Mouse (Mus musculus) forebrain, embryonic 16.5 days (tissue): Measurements from ENCODE around the gene Fam166a. TPM values are rescaled to one million over a fixed set of nuclear protein-coding genes. Genes with fewer than 3 reads are reported as not detected.

Experiments
- ATAC-seq: fragments of 200-750 bp; cut with Nextera tagmentation; 2 replicates; pipeline ENCODE4 v1.8.0; 2017; ENCODE audit warnings: mild to moderate bottlenecking, moderate library complexity
- H3K27ac ChIP-seq: fragments of 300-500 bp; sonication (generic); 2 replicates; pipeline ENCODE4 v1.5.1; 2014; ENCODE audit warnings: low read length, control low read depth
- H3K27me3 ChIP-seq: fragments of 300-500 bp; sonication (generic); replicated peaks from 2 replicates; pipeline ENCODE4 v1.6.1; 2014; ENCODE audit warnings: low read length; ENCODE audit not compliant: control insufficient read depth, insufficient read depth
- H3K36me3 ChIP-seq: fragments of 300-500 bp; sonication (generic); 2 replicates; pipeline ENCODE4 v1.6.1; 2014; ENCODE audit not compliant: control insufficient read depth, insufficient read depth
- H3K4me1 ChIP-seq: fragments of 300-500 bp; sonication (generic); replicated peaks from 2 replicates; pipeline ENCODE4 v1.6.1; 2014; ENCODE audit warnings: low read length; ENCODE audit not compliant: control insufficient read depth, insufficient read depth
- H3K4me2 ChIP-seq: fragments of 300-500 bp; sonication (generic); 2 replicates; pipeline ENCODE4 v1.6.1; 2014; ENCODE audit warnings: mild to moderate bottlenecking, low read length, control low read depth
- H3K4me3 ChIP-seq: fragments of 300-500 bp; sonication (generic); replicated peaks from 2 replicates; pipeline ENCODE4 v1.5.1; 2014; ENCODE audit warnings: mild to moderate bottlenecking, low read length, control low read depth
- H3K9ac ChIP-seq: fragments of 300-500 bp; sonication (generic); replicated peaks from 2 replicates; pipeline ENCODE4 v1.6.1; 2014; ENCODE audit warnings: low read depth, low read length, control low read depth
- H3K9me3 ChIP-seq: fragments of 300-500 bp; sonication (generic); 2 replicates; pipeline ENCODE4 v1.6.1; 2016; ENCODE audit warnings: low read length; ENCODE audit not compliant: control insufficient read depth
- WGBS: fragments of 180-500 bp; shearing (Covaris S2); extraction: QIAGEN DNeasy Blood & Tissue Kit; methylation state at CpG from one replicate; pipeline ENCODE4 v1.1.7; 2014; 5-methylcytosine and 5-hydroxymethylcytosine counted together
- polyA plus RNA-seq: library from polyadenylated mRNA; unstranded; fragments of >200 nt; fragmentation: Nextera tagmentation; extraction: Ambion mirVana; gene quantifications from 2 replicates; pipeline ENCODE4 v1.2.1, GENCODE M21; 2015

Fam166a gene
- polyA plus RNA-seq, 1 experiment from 2014 or later, result not detected

DNA sequence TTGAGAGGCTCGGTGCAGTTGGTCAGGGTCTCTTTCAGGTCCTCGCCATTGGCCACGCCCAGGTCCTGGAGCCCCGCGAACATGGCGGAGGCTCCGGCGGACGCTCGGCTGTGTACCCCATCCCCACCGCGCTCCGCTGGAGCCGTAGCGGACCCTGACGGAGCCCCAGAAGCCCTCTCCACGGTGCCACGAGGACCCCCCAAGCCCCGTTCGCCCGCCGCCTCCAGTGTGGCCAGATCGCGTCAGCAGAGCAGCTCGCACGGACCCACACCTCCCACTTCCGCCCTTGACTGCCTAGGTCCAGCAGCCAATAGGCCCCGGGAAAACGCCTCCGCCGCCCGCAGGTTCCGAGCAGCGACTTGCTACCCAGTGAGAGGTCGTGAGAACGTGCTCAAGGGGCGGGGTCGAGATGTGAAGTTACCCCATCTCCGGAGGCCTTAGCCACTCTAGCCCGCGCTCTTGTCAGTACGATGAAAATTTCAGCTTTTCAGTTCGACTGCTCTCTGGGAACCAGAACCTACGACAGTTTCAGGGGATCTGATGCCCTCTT is 7.3 kb upstream of the Fam166a start, which contains the start of gene Nelfb:
Gene Nelfb (minus strand): TSS at position 369 of the 550 bp plus-strand sequence.
- Histone ChIP-seq H3K4me1 (peaks cover 15% of the 10 kb centered on the region), H3K27ac (peak within 1 kb of the TSS; percentile 82), H3K4me2 (peak within 1 kb of the TSS; percentile 76), H3K9ac (peak within 1 kb of the TSS; percentile 95), H3K9me3 (no peaks in the 10 kb centered on the region), H3K36me3 (no peaks in the 10 kb centered on the region), H3K27me3 (0 out of 2 replicates have a peak, but pooled peaks cover 4% of the 10 kb centered on the region), H3K4me3 (peak within 1 kb of the TSS; percentile 88)
- ATAC-seq, result peak; percentile 93
- under 1% methylated on average over 44 of the region's 44 CpGs for WGBS

DNA sequence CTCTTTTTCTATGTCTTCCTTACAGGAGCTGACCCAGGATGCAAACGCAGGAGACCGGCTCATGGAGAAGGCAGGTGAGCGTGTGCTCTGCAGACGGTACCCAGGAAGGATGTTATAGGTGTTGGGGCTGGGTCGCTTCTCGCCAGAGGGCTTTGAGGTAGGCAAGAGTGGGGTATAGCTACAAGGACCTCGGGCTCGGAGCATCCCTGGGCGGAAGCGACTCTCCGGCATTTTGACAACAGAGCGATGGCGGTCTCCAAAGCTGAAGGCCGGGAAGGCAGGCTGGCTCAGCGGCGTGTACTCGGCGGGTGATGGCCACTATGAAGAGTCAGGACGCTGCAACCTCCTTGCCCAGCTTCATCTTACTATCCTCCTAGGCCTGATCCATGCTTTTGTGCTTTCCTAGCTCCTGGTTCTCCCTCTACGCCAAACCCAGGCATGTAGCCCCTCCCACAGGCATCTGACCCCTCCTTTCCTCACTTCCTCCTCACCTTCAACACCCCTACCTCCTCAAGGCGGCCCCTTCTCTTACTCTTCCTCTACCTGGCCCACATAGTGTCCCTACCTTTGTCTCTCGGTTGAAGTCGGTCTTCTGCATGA is 5.2 kb upstream of the Fam166a start:
- Histone ChIP-seq H3K27me3 (0 out of 2 replicates have a peak, but pooled peaks cover 4% of the 10 kb centered on the region), H3K9ac (no peak overlapping the region), H3K36me3 (no peaks in the 10 kb centered on the region), H3K4me2 (no peak overlapping the region), H3K4me1 (peaks cover 15% of the 10 kb centered on the region), H3K27ac (no peak overlapping the region), H3K4me3 (no peak overlapping the region), H3K9me3 (no peaks in the 10 kb centered on the region)
- no peak for ATAC-seq
- WGBS, result 65% methylated on average over 23 of the region's 23 CpGs

DNA sequence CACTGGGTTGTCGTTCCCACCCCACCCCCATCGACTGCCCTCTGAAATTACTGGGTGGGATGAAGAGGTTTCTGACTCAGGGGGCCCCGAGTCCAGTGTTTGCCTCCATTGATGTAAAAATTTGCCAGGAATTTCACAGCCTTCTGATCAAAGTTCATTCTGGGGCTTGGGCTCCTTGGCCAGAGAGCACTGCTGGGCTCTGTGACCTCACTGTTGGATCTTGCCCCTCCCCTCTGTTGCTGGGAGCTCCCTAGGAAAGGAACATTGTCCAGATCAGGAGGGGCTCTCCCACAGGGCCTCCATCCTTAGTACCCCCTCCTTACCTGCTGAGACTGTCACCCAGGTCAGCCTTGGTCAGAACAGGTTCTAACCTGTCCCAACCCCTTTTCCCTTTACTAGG is 4.1 kb upstream of the Fam166a start, which contains the start of gene Stpg3:
Gene Stpg3 (minus strand): TSS at position 194 of the 400 bp plus-strand sequence.
- no peaks in the 10 kb centered on the region for H3K9me3 ChIP-seq
- 0 out of 2 replicates have a peak, but pooled peaks cover 4% of the 10 kb centered on the region for H3K27me3 ChIP-seq
- H3K27ac ChIP-seq, result no peak within 1 kb of the TSS
- 70% methylated on average over 3 of the region's 3 CpGs for WGBS
- no peak within 1 kb of the TSS for H3K4me2 ChIP-seq
- H3K4me1 ChIP-seq, result peaks cover 11% of the 10 kb centered on the region
- ATAC-seq, result no peak
- H3K36me3 ChIP-seq, result no peaks in the 10 kb centered on the region
- no peak within 1 kb of the TSS for H3K4me3 ChIP-seq
- H3K9ac ChIP-seq, result no peak within 1 kb of the TSS

DNA sequence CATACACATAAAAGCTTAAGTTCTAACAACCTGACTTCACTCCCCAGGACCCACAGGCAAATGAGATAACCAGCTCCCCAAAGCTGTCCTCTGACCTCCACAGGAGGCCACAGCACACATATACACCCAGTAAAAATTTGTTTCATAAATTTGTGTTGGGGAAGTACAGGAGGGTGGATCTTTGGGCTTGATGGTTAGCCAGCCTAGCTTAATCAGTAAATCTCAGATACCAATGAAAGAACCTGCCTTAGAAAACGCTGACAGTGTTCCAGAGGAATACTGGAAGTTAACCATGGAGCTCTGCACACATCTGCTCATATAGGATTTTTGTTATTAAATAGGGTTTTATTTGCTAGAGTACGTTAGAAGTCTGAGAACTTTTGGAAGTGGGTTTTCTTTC is 879 bp upstream of the Fam166a start:
- Histone ChIP-seq H3K4me1 (no peaks in the 10 kb centered on the region), H3K9me3 (no peaks in the 10 kb centered on the region), H3K9ac (no peak overlapping the region), H3K27ac (no peak overlapping the region), H3K4me2 (no peak overlapping the region), H3K4me3 (no peak overlapping the region), H3K27me3 (0 out of 2 replicates have a peak, but pooled peaks cover 4% of the 10 kb centered on the region), H3K36me3 (no peaks in the 10 kb centered on the region)
- WGBS, result 70% methylated on average over 2 of the region's 2 CpGs
- no peak for ATAC-seq

DNA sequence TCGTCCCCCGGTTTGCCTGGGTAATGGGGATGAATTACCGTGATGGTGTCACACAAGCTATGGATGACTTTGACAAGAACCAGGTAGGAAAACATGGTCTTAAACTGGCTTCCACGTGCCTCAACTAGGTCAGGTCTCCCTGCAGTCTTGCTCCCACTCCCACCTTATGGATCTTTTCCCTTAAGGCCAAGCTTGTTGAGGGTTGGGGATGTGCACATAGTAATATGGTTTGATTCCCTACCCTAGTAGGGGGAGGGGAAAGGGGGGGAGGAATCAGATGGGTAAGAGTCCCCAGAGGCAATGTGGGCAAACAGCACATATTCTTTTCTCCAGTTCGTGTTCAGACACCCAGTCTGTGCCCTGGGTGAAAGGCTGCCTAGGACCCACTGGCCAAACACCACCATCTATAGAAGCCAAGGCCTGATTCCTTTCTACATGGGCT is 2.8 kb downstream of the Fam166a start:
- Histone ChIP-seq H3K36me3 (no peaks in the 10 kb centered on the region), H3K27ac (no peak overlapping the region), H3K4me2 (no peak overlapping the region), H3K27me3 (no peaks in the 10 kb centered on the region), H3K9me3 (no peaks in the 10 kb centered on the region), H3K9ac (no peak overlapping the region), H3K4me3 (no peak overlapping the region), H3K4me1 (peaks cover 14% of the 10 kb centered on the region)
- no peak for ATAC-seq
- 74% methylated on average over 5 of the region's 5 CpGs for WGBS

DNA sequence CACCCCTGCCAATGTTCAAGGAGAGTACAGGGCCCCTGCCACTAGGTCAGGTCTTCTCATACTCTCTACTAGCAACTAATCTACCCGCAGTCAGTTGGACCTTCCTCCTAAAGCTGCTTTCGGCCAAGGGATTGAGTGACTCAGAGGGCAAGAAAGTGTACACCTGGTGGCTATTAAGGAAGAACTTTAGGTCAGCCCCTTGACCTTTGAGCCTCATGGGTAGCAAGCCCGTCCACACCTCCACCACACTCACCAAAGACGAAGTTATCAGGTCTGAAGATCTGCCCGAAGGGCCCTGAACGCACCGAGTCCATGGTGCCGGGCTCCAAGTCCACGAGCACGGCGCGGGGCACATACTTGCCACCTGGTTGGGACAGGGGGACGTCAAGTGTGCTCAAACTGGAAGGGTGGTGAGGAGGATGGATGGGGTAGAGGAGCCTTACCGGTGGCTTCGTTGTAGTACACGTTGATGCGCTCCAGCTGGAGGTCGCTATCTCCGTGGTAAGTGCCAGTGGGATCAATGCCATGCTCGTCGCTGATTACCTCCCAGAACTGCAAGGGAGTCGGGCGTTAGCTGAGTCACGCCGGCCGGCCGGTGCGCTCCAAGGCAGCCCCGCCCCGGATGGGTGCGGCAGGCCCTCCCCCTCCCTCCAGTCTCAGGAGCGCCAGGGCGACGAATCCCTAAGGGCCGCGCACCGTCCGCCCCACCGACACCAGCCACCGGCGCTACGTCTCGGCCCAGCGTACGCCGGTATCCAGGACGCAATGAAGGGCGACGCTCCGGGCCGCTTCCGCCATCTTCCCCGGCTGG is 5.3 kb downstream of the Fam166a start:
- WGBS, result 3% methylated on average over 47 of the region's 53 CpGs
- H3K27ac ChIP-seq, result peak overlapping the region; percentile 90
- H3K27me3 ChIP-seq, result no peaks in the 10 kb centered on the region
- ATAC-seq, result peak; percentile 17
- H3K4me1 ChIP-seq, result peaks cover 16% of the 10 kb centered on the region
- no peaks in the 10 kb centered on the region for H3K36me3 ChIP-seq
- H3K4me3 ChIP-seq, result peak overlapping the region; percentile 93
- peak overlapping the region; percentile 81 for H3K9ac ChIP-seq
- no peaks in the 10 kb centered on the region for H3K9me3 ChIP-seq
- peak overlapping the region; percentile 64 for H3K4me2 ChIP-seq

DNA sequence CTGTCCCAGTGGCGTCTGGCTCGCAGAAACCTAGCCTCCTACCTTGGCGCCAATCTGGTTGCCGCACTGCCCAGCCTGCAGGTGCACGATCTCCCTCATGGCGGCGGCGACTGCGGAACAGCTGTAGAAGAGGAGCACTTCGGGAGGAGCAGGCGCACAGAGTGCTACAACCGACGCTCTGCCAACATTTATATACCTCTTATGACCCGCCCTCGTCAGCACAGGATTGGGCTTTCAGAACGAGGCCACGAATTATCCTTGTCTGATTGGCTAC is 5.9 kb downstream of the Fam166a start, which contains the start of gene Tubb4b:
Gene Tubb4b (minus strand): TSS at position 211 of the 274 bp plus-strand sequence.
- ATAC-seq, result no peak
- Histone ChIP-seq H3K4me2 (peak within 1 kb of the TSS; percentile 64), H3K27me3 (no peaks in the 10 kb centered on the region), H3K4me3 (peak within 1 kb of the TSS; percentile 93), H3K9me3 (no peaks in the 10 kb centered on the region), H3K36me3 (no peaks in the 10 kb centered on the region), H3K4me1 (peaks cover 17% of the 10 kb centered on the region), H3K9ac (peak within 1 kb of the TSS; percentile 81), H3K27ac (peak within 1 kb of the TSS; percentile 98)
- 0% methylated on average over 17 of the region's 17 CpGs for WGBS

DNA sequence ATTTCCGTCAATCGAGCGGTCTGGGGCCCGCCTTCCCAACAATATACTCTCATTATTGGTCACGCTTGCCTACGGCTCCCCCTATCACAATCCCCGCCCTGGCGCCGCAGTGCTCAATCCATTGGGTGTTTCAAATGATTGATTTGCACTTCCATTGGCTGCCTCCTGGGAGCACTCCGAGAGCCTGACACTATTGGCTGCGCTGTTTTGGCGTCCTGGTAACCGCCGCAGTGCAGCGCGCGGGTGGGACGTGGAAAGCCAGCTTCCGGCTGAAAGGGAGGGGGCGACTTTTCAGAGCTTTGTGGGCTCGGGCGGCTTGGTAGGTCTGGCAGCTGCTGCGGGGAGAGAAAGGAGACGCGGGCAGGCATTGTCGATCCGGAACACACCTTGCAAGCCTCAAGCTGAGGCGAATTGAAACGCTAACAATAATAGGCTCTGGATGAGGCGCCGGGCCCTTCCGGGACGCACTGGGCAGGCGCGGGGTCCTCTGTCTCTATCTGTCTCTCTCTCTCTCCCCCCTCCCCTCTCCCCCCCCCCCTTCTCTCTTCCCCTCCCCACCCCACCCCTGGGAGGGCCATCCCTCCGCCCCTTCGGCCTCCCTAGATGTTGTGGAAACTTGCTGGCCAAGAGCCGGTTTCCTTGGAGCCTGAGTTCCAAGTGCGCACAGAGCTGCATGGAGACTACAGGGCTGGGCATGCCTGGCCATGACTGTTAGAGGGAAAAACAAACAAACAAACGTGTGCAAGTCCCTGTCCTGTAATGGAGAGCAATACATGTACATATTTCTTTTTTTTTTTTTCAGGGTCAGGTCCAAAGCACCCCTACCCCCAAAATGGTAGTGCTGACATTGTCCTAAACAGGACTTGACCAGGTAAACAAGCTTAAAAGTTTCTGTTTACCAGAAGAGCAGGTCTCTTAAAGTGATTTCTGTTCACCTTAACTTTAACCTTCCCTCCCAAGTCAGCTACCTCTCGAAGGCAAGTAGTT is 6.5 kb downstream of the Fam166a start:
- peak overlapping the region; percentile 71 for H3K4me3 ChIP-seq
- no peaks in the 10 kb centered on the region for H3K27me3 ChIP-seq
- no peaks in the 10 kb centered on the region for H3K9me3 ChIP-seq
- peak overlapping the region; percentile 52 for H3K4me2 ChIP-seq
- peak; percentile 97 for ATAC-seq
- peaks cover 17% of the 10 kb centered on the region for H3K4me1 ChIP-seq
- H3K27ac ChIP-seq, result peak overlapping the region; percentile 98
- no peaks in the 10 kb centered on the region for H3K36me3 ChIP-seq
- H3K9ac ChIP-seq, result peak overlapping the region; percentile 79
- WGBS, result 2% methylated on average over 41 of the region's 41 CpGs
